In the genomic region with DNA sequence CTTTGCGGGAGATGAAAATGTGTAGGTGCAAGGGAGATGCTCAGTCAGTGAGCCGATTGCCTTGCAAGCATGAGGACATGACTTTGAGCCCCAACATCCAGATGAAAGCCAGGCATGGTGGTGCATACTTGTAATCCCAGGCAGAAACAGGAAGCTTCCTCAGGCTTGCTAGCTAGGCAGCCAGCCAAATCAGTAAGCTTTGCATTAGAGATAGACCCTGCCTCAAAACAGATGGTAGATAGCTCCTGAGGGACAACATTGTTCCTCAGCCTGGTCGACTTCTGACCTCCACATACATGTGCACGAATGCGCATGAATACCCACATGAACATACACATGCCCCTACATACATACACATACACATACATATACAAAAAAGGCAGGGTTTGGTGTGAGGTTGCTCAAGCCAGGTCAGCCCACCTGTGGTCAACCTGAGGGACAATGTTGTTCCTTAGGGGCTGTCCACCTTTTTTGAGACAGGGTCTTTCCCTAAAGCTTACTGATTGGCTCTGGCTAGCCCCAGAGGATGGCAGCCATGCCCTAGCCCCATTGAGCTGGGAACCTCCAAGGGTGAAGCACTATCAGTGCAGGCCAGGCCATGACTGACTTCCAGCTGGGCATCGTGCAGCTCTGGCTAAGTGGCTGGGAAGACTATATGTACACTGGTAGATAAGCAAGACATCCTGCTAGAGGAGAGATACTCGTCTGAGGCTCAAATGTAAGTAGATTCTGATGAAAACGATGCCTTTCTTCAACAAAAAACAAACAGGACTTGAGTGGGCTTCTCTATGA, we compare ENCODE assay signal across 23 mouse cellular contexts. TPM values are rescaled to one million over a fixed set of nuclear protein-coding genes. Genes with fewer than 3 reads are reported as not detected.
A peak's percentile ranks its signal among the peaks of the same experiment; 100 is the strongest.
DNase-seq lines count a peak whose midpoint lies in the region; ATAC-seq lines count a peak whose summit lies in the region.
"Had no signal": no experiment of that assay in that cellular context is flagged by ENCODE, and none has a peak within 500 bp of the region (broad histone marks: within the 10 kb centered on the region; RNA-seq: fewer than 3 reads in every experiment).

No protein-coding gene starts in this region.

- H3K9ac ChIP-seq in lung, embryonic 15.5 days: no peak overlapping the region
- no peak overlapping the region for H3K9ac ChIP-seq in stomach, embryonic 16.5 days (ENCODE audit: low read length)
- no peak overlapping the region for H3K9ac ChIP-seq in forebrain, embryonic 11.5 days (ENCODE audit: low read length)
- H3K9ac ChIP-seq: embryonic facial prominence, embryonic 12.5 days; forebrain, embryonic 13.5 days; heart, embryonic 15.5 days; hindbrain, embryonic 13.5 days; neural tube, embryonic 15.5 days had no signal

- H3K4me3 ChIP-seq in lung, embryonic 15.5 days: no peak overlapping the region
- peak overlapping the region; percentile 12 for H3K4me3 ChIP-seq in megakaryocyte, embryonic 14.5 days (replicated peaks)
- H3K4me3 ChIP-seq in stomach, embryonic 16.5 days (replicated peaks; ENCODE audit: low read length): no peak overlapping the region
- no peak overlapping the region for H3K4me3 ChIP-seq in forebrain, embryonic 11.5 days (ENCODE audit: low read depth, low read length)
- H3K4me3 ChIP-seq: embryonic facial prominence, embryonic 12.5 days; forebrain, embryonic 13.5 days; heart, embryonic 15.5 days; hindbrain, embryonic 13.5 days; limb, embryonic 10.5 days; neural tube, embryonic 15.5 days had no signal

- H3K9me3 ChIP-seq in lung, embryonic 15.5 days: no peaks in the 10 kb centered on the region
- H3K9me3 ChIP-seq in megakaryocyte, embryonic 14.5 days: peaks cover 4% of the 10 kb centered on the region; the same call in 1 of the 2 replicates
- H3K9me3 ChIP-seq in stomach, embryonic 16.5 days (replicated peaks; ENCODE audit: control insufficient read depth, low read length): no peaks in the 10 kb centered on the region
- H3K9me3 ChIP-seq in forebrain, embryonic 11.5 days (ENCODE audit: control insufficient read depth, low read length): no peaks in the 10 kb centered on the region
- H3K9me3 ChIP-seq: embryonic facial prominence, embryonic 12.5 days; forebrain, embryonic 13.5 days; heart, embryonic 15.5 days; hindbrain, embryonic 13.5 days; limb, embryonic 10.5 days; neural tube, embryonic 15.5 days had no signal

- no peak overlapping the region for H3K4me2 ChIP-seq in lung, embryonic 15.5 days
- no peak overlapping the region for H3K4me2 ChIP-seq in stomach, embryonic 16.5 days (ENCODE audit: low read depth, low read length)
- H3K4me2 ChIP-seq in forebrain, embryonic 11.5 days (ENCODE audit: low read depth, low read length, severe bottlenecking): no peak overlapping the region
- H3K4me2 ChIP-seq: embryonic facial prominence, embryonic 12.5 days; forebrain, embryonic 13.5 days; heart, embryonic 15.5 days; hindbrain, embryonic 13.5 days; midbrain, embryonic 11.5 days; neural tube, embryonic 15.5 days had no signal

- no peaks in the 10 kb centered on the region for H3K27me3 ChIP-seq in lung, embryonic 15.5 days
- peaks cover 2% of the 10 kb centered on the region for H3K27me3 ChIP-seq in megakaryocyte, embryonic 14.5 days (replicated peaks)
- no peaks in the 10 kb centered on the region for H3K27me3 ChIP-seq in stomach, embryonic 16.5 days (ENCODE audit: control insufficient read depth, insufficient read depth, low read length)
- H3K27me3 ChIP-seq in forebrain, embryonic 11.5 days (ENCODE audit: control insufficient read depth, insufficient read depth, low read length): no peaks in the 10 kb centered on the region
- H3K27me3 ChIP-seq: embryonic facial prominence, embryonic 12.5 days; forebrain, embryonic 13.5 days; heart, embryonic 15.5 days; neural tube, embryonic 15.5 days; Patski had no signal

- no peak overlapping the region for H3K27ac ChIP-seq in lung, embryonic 15.5 days
- H3K27ac ChIP-seq in stomach, embryonic 16.5 days (ENCODE audit: low read length): no peak overlapping the region
- no peak overlapping the region for H3K27ac ChIP-seq in forebrain, embryonic 11.5 days (ENCODE audit: low read depth, low read length)
- H3K27ac ChIP-seq: embryonic facial prominence, embryonic 12.5 days; forebrain, embryonic 13.5 days; heart, embryonic 15.5 days; hindbrain, embryonic 13.5 days; limb, embryonic 10.5 days; neural tube, embryonic 15.5 days had no signal

- no peaks in the 10 kb centered on the region for H3K4me1 ChIP-seq in lung, embryonic 15.5 days
- peaks cover 66% of the 10 kb centered on the region for H3K4me1 ChIP-seq in megakaryocyte, embryonic 14.5 days
- no peaks in the 10 kb centered on the region for H3K4me1 ChIP-seq in stomach, embryonic 16.5 days (ENCODE audit: control insufficient read depth, insufficient read depth, low read length)
- no peaks in the 10 kb centered on the region for H3K4me1 ChIP-seq in forebrain, embryonic 11.5 days (replicated peaks; ENCODE audit: control insufficient read depth, insufficient read depth, low read length)
- H3K4me1 ChIP-seq: embryonic facial prominence, embryonic 12.5 days; forebrain, embryonic 13.5 days; heart, embryonic 15.5 days; hindbrain, embryonic 13.5 days; limb, embryonic 10.5 days; neural tube, embryonic 15.5 days had no signal

- intact Hi-C loops in gastrocnemius, postnatal 36 days (cut with DNase I): no loop called here

- WGBS in lung, embryonic 15.5 days: 75% methylated on average over 8 of the region's 8 CpGs
- 82% methylated on average over 8 of the region's 8 CpGs for WGBS in stomach, embryonic 16.5 days
- 83% methylated on average over 8 of the region's 8 CpGs for WGBS in forebrain, embryonic 11.5 days

- peak; percentile 52; the same call in 1 of the 2 replicates for ATAC-seq in lung, embryonic 15.5 days (ENCODE audit: borderline replicate concordance, extremely low read depth, low FRiP score, low TSS enrichment)
- ATAC-seq in stomach, embryonic 16.5 days (ENCODE audit: insufficient read depth, low FRiP score): peak; percentile 56; the same call in 1 of the 2 replicates
- ATAC-seq in forebrain, embryonic 11.5 days (replicated peaks; ENCODE audit: low FRiP score): no peak
- ATAC-seq: forebrain, embryonic 13.5 days; Patski had no signal

- no peaks in the 10 kb centered on the region for H3K36me3 ChIP-seq in lung, embryonic 15.5 days
- no peaks in the 10 kb centered on the region for H3K36me3 ChIP-seq in megakaryocyte, embryonic 14.5 days (replicated peaks; ENCODE audit: low read length)
- H3K36me3 ChIP-seq in stomach, embryonic 16.5 days (ENCODE audit: control insufficient read depth, insufficient read depth, low read length): no peaks in the 10 kb centered on the region
- no peaks in the 10 kb centered on the region for H3K36me3 ChIP-seq in forebrain, embryonic 11.5 days (ENCODE audit: control insufficient read depth, insufficient read depth, low read length)
- H3K36me3 ChIP-seq: limb, embryonic 10.5 days had no signal

- no peak for DNase-seq in lung, postnatal 25 days (ENCODE audit: low spot score)
- peak; percentile 86 for DNase-seq in liver
- DNase-seq in forebrain, embryonic 11.5 days (ENCODE audit: low spot score): no peak
- DNase-seq in gastrocnemius, postnatal 36 days: no peak
- DNase-seq in urinary bladder, postnatal 4 days (ENCODE audit: low spot score in 2 of 2): no peak
- DNase-seq: adrenal gland, postnatal 36 days; cerebellum, adult 11 months; cerebellum, postnatal 36 days; heart, adult 18-20 months; kidney, adult 18-20 months; kidney, postnatal 36 days; thymus, postnatal 25 days had no signal

RNA-seq across cellular contexts. Expression of a gene that starts 25.1 kb away (rescaled TPM):
- 51.2 and 53.2 TPM in 2 replicates for polyA plus RNA-seq in lung, embryonic 15.5 days (2015; fragmentation: Nextera tagmentation; extraction: Ambion mirVana)
- polyA plus RNA-seq in megakaryocyte, embryonic 14.5 days (2012; ENCODE audit: insufficient read depth, low replicate concordance): 5.6 and 29.3 TPM in 2 replicates
- polyA plus RNA-seq in stomach, embryonic 16.5 days (2015; fragmentation: Nextera tagmentation; extraction: Ambion mirVana): 63.4 and 72.6 TPM in 2 replicates
- polyA plus RNA-seq in forebrain, embryonic 11.5 days (2014; fragmentation: Nextera tagmentation; extraction: Ambion mirVana): 43.8 and 44.8 TPM in 2 replicates
- 10 to 100 TPM; 16.4 to 18.3 TPM for total RNA-seq in gastrocnemius, postnatal 36 days (2021)

RNA-seq across cellular contexts. Expression of a gene that starts 25.1 kb away (rescaled TPM):
- polyA plus RNA-seq in lung, embryonic 15.5 days (2015; fragmentation: Nextera tagmentation; extraction: Ambion mirVana): 18.3 and 19.7 TPM in 2 replicates
- 1.3 and 2.5 TPM in 2 replicates for polyA plus RNA-seq in megakaryocyte, embryonic 14.5 days (2012; ENCODE audit: insufficient read depth, low replicate concordance)
- 19.7 and 20.3 TPM in 2 replicates for polyA plus RNA-seq in stomach, embryonic 16.5 days (2015; fragmentation: Nextera tagmentation; extraction: Ambion mirVana)
- polyA plus RNA-seq in forebrain, embryonic 11.5 days (2014; fragmentation: Nextera tagmentation; extraction: Ambion mirVana): 19.9 and 20.8 TPM in 2 replicates
- total RNA-seq in gastrocnemius, postnatal 36 days (2021): 10 to 100 TPM in 1 of 2 experiments, 1 to 10 TPM in 1; 8.9 to 12.5 TPM

RNA-seq across cellular contexts. Expression of a gene that starts 59.5 kb away (rescaled TPM):
- 93.7 and 96.8 TPM in 2 replicates for polyA plus RNA-seq in lung, embryonic 15.5 days (2015; fragmentation: Nextera tagmentation; extraction: Ambion mirVana)
- polyA plus RNA-seq in megakaryocyte, embryonic 14.5 days (2012; ENCODE audit: insufficient read depth, low replicate concordance): 7.1 and 8.5 TPM in 2 replicates
- 89.9 and 92.1 TPM in 2 replicates for polyA plus RNA-seq in stomach, embryonic 16.5 days (2015; fragmentation: Nextera tagmentation; extraction: Ambion mirVana)
- 55.9 and 62.2 TPM in 2 replicates for polyA plus RNA-seq in forebrain, embryonic 11.5 days (2014; fragmentation: Nextera tagmentation; extraction: Ambion mirVana)
- 1 to 10 TPM; 5.4 to 6.4 TPM for total RNA-seq in gastrocnemius, postnatal 36 days (2021)
